Mouse (Mus musculus): ENCODE data around the gene Snai3.

GRCm38 (mm10) chr8:122442356-122442755 is 18.2 kb downstream of the Snai3 start:
- TF ChIP-seq USF2 (IDR thresholded peaks at IDR 0.05; ENCODE audit: borderline replicate concordance in 1 of 2, insufficient read depth in 1 of 2, low read depth in 1 of 2, low read length in 2 of 2) (no peak), E2F4 (IDR thresholded peaks at IDR 0.05; ENCODE audit: borderline replicate concordance, low read depth, low read length) (no peak), RCOR1 (IDR thresholded peaks at IDR 0.05; ENCODE audit: low read depth, low read length) (no peak), EP300 (IDR thresholded peaks at IDR 0.05; ENCODE audit: low read depth in 1 of 2, low read length in 2 of 2) (no peak), MAZ (IDR thresholded peaks at IDR 0.05; ENCODE audit: low read depth, low read length) (no peak), NELFE (IDR thresholded peaks at IDR 0.05; ENCODE audit: low read depth, low read length) (no peak), CTCF (IDR thresholded peaks at IDR 0.05 in 2 of 3, conservative IDR thresholded peaks at IDR 0.05 in 1 of 3; ENCODE audit: control insufficient read depth in 1 of 3, insufficient read depth in 1 of 3, low read depth in 2 of 3, low read length in 3 of 3, poor library complexity in 1 of 3, severe bottlenecking in 1 of 3) (no peak), ZC3H11A (IDR thresholded peaks at IDR 0.05; ENCODE audit: low read depth, low read length) (no peak), POLR2A (IDR thresholded peaks at IDR 0.05; ENCODE audit: control insufficient read depth in 1 of 2, insufficient read depth in 1 of 2, low read depth in 1 of 2, low read length in 2 of 2, poor library complexity in 1 of 2) (no peak), ZNF384 (IDR thresholded peaks at IDR 0.05; ENCODE audit: low read depth, low read length) (no peak), CHD2 (IDR thresholded peaks at IDR 0.05; ENCODE audit: low read length) (no peak)

Measured in MEL (cell line).